Mouse (Mus musculus) liver, embryonic 12.5 days (tissue): ENCODE data around the gene Slc26a5. TPM values are rescaled to one million over a fixed set of nuclear protein-coding genes. Genes with fewer than 3 reads are reported as not detected.

Experiments used
- ATAC-seq: fragments of 200-750 bp; cut with Nextera tagmentation; 2 replicates; pipeline ENCODE4 v1.8.0; 2017; ENCODE audit warnings: moderate number of reproducible peaks, mild to moderate bottlenecking, moderate library complexity
- H3K27ac ChIP-seq: fragments of 300-500 bp; sonication (generic); 2 replicates; pipeline ENCODE4 v1.5.1; 2016; ENCODE audit warnings: mild to moderate bottlenecking
- H3K27me3 ChIP-seq: fragments of 300-500 bp; sonication (generic); replicated peaks from 2 replicates; pipeline ENCODE4 v1.6.1; 2016; ENCODE audit warnings: mild to moderate bottlenecking, moderate library complexity
- H3K36me3 ChIP-seq: fragments of 300-500 bp; sonication (generic); 2 replicates; pipeline ENCODE4 v1.6.1; 2016; ENCODE audit warnings: mild to moderate bottlenecking, moderate library complexity
- H3K4me1 ChIP-seq: fragments of 300-500 bp; sonication (generic); 2 replicates; pipeline ENCODE4 v1.6.1; 2016
- H3K4me2 ChIP-seq: fragments of 300-500 bp; sonication (generic); 2 replicates; pipeline ENCODE4 v1.6.1; 2016; ENCODE audit warnings: mild to moderate bottlenecking, moderate library complexity
- H3K4me3 ChIP-seq: fragments of 300-500 bp; sonication (generic); 2 replicates; pipeline ENCODE4 v1.5.1; 2016; ENCODE audit warnings: mild to moderate bottlenecking, moderate library complexity
- H3K9ac ChIP-seq: fragments of 300-500 bp; sonication (generic); 2 replicates; pipeline ENCODE4 v1.6.1; 2016; ENCODE audit warnings: mild to moderate bottlenecking, moderate library complexity
- H3K9me3 ChIP-seq: fragments of 300-500 bp; sonication (generic); replicated peaks from 2 replicates; pipeline ENCODE4 v1.6.1; 2016; ENCODE audit warnings: mild to moderate bottlenecking, moderate library complexity
- WGBS: fragments of 180-500 bp; shearing (Covaris S2); methylation state at CpG from one replicate; pipeline ENCODE4 v1.1.7; 2016; ENCODE audit not compliant: insufficient replicate concordance; 5-methylcytosine and 5-hydroxymethylcytosine counted together
- polyA plus RNA-seq: library from polyadenylated mRNA; unstranded; fragments of >200 nt; fragmentation: Nextera tagmentation; extraction: Ambion mirVana; gene quantifications from 2 replicates; pipeline ENCODE4 v1.2.1, GENCODE M21; 2016

The Slc26a5 gene
- polyA plus RNA-seq, 1 experiment from 2014 or later, result not detected

DNA sequence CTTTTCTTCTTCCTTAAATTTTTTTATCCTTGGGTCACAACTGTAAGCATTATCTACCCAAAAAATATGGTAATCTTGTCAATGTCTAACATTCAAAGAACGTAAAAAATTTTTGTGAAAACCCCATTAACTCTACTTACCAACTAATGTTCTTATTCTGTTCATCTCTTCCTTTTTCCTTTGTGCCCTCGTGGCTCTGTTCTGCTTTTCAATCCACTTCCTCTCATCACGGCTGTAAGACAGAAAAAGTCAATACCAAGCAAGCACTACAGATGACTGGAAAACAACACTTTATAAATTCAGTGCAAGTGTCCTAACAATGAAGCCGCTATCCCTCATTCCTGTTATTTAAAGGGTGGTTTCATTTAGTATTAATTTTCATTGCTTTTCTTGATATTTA is 96.9 kb downstream of the Slc26a5 start:
- ATAC-seq, result no peak
- Histone ChIP-seq H3K27me3 (no peaks in the 10 kb centered on the region), H3K4me1 (no peaks in the 10 kb centered on the region), H3K27ac (no peak overlapping the region), H3K4me2 (no peak overlapping the region), H3K9ac (no peak overlapping the region), H3K4me3 (no peak overlapping the region), H3K36me3 (peaks cover 79% of the 10 kb centered on the region), H3K9me3 (no peaks in the 10 kb centered on the region)
- 65% methylated on average over 4 of the region's 4 CpGs for WGBS

Other genes starting within 250 kb of the Slc26a5 start
- 0.06 and 0.23 TPM in 2 replicates for gene Fbxl13, start 220.0 kb downstream of the Slc26a5 start, polyA plus RNA-seq
- 10.6 and 11.8 TPM in 2 replicates for gene Armc10, start 219.8 kb downstream of the Slc26a5 start, polyA plus RNA-seq
- 1.6 and 2.1 TPM in 2 replicates for gene Napepld, start 164.2 kb downstream of the Slc26a5 start, polyA plus RNA-seq
- 49.2 and 53.7 TPM in 2 replicates for gene Pmpcb, start 128.5 kb downstream of the Slc26a5 start, polyA plus RNA-seq
- gene Dnajc2, start 80.4 kb downstream of the Slc26a5 start, polyA plus RNA-seq, result 66.6 and 67.6 TPM in 2 replicates
- 188 and 189 TPM in 2 replicates for gene Psmc2, start 80.3 kb downstream of the Slc26a5 start, polyA plus RNA-seq